Mouse (Mus musculus) lung, postnatal 10 days (tissue): ENCODE measurements around the gene Immp1l.
A peak's percentile ranks its signal among the peaks of the same experiment; 100 is the strongest.

Experiments used
- DNase-seq: peaks from one replicate; pipeline ENCODE4 v3.0.0; 2021

The Immp1l gene

GRCm38 (mm10) chr2:105903896-105904756 is at the start of gene Immp1l, which contains the start of gene Elp4:
TSS of gene Immp1l (plus strand) at chr2:105904638.
TSS of gene Elp4 (minus strand) at chr2:105904564.
- DNase-seq, result peak; percentile 98

- DNase-seq, result peak; percentile 7
These were observed 49.7 kb upstream of the Immp1l start for GRCm38 (mm10) chr2:105854740-105855139.

GRCm38 (mm10) chr2:105873403-105873802 is 31.0 kb upstream of the Immp1l start:
- no peak for DNase-seq

- no peak for DNase-seq
These were observed 13.6 kb upstream of the Immp1l start for GRCm38 (mm10) chr2:105890816-105891215.

GRCm38 (mm10) chr2:105904757-105905146 is 314 bp downstream of the Immp1l start:
- no peak for DNase-seq

GRCm38 (mm10) chr2:105908351-105908750 is 3.9 kb downstream of the Immp1l start:
- DNase-seq, result peak; percentile 8

- no peak for DNase-seq
These were observed 6.2 kb downstream of the Immp1l start for GRCm38 (mm10) chr2:105910611-105911010.

GRCm38 (mm10) chr2:105913655-105914366 is 9.4 kb downstream of the Immp1l start:
- DNase-seq, result no peak

GRCm38 (mm10) chr2:105916671-105917070 is 12.2 kb downstream of the Immp1l start:
- no peak for DNase-seq

- no peak for DNase-seq
These were observed 13.3 kb downstream of the Immp1l start for GRCm38 (mm10) chr2:105917623-105918346.

- DNase-seq, result no peak
These were observed 45.7 kb downstream of the Immp1l start for GRCm38 (mm10) chr2:105950131-105950530.

GRCm38 (mm10) chr2:105951350-105951940 is 47.0 kb downstream of the Immp1l start:
- DNase-seq, result no peak

- DNase-seq, result no peak
These were observed 49.4 kb downstream of the Immp1l start for GRCm38 (mm10) chr2:105953862-105954261.

GRCm38 (mm10) chr2:105963447-105963846 is 59.0 kb downstream of the Immp1l start:
- DNase-seq, result no peak

- no peak for DNase-seq
These were observed 69.5 kb downstream of the Immp1l start for GRCm38 (mm10) chr2:105973941-105974340.

GRCm38 (mm10) chr2:105978065-105978464 is 73.6 kb downstream of the Immp1l start:
- DNase-seq, result no peak

GRCm38 (mm10) chr2:105985206-105985605 is 80.8 kb downstream of the Immp1l start:
- DNase-seq, result no peak

- DNase-seq, result no peak
These were observed 82.7 kb downstream of the Immp1l start for GRCm38 (mm10) chr2:105987131-105987530.

GRCm38 (mm10) chr2:105987999-105988398 is 83.6 kb downstream of the Immp1l start:
- no peak for DNase-seq

- peak; percentile 93 for DNase-seq
These were observed 98.6 kb downstream of the Immp1l start, which contains the start of gene Dnajc24 for GRCm38 (mm10) chr2:106002835-106003739. TSS of gene Dnajc24 (minus strand) at chr2:106003549.

- no peak for DNase-seq
These were observed 104.0 kb downstream of the Immp1l start for GRCm38 (mm10) chr2:106008415-106008814.
